Mouse (Mus musculus) small intestine, adult 2 months (tissue): Measurements from ENCODE around the gene Pigm.

Experiments used
- CTCF ChIP-seq: fragments of 200-500 bp; IDR thresholded peaks from 2 replicates; pipeline ENCODE4 v1.5.1; 2012; ENCODE audit warnings: low read depth, mild to moderate bottlenecking, control low read depth, inconsistent platforms, low read length, moderate library complexity, mixed read lengths; ENCODE audit not compliant: insufficient replicate concordance, insufficient read length; ENCODE audit errors: extremely low read depth
- POLR2A ChIP-seq: fragments of 200-500 bp; IDR thresholded peaks from 2 replicates; pipeline ENCODE4 v1.6.1; 2012; ENCODE audit warnings: low read depth, mild to moderate bottlenecking, control low read depth, inconsistent platforms, low read length, moderate library complexity

DNA sequence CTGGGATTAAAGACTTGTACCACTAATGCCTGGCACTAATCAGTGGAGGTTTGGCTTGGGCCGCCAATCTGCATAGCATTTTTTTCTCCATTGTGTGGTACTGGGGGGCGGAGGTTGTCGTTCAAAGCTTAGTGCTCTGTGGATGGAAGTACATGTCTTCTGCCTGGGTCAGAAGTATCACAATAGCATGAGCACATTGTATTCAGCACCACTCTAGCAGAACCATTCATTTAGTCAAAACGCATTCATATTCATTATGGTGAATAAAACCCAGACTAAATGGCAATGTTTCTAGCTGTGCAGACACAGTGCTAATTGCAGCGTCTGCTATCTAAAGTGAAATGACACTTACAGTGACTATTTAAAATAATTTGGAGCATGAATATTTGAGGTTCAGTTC, 10.9 kb downstream of the Pigm start:
- TF ChIP-seq CTCF (no peak), POLR2A (no peak)
